Mouse (Mus musculus) heart, embryonic 14.5 days (tissue): ENCODE results near the gene Iqce. TPM values are rescaled to one million over a fixed set of nuclear protein-coding genes. Genes with fewer than 3 reads are reported as not detected.

Source experiments
- ATAC-seq: fragments of 200-750 bp; cut with Nextera tagmentation; 2 replicates; pipeline ENCODE4 v1.8.0; 2017; ENCODE audit warnings: low read depth, moderate TSS enrichment; ENCODE audit not compliant: insufficient number of reproducible peaks, insufficient read depth, low FRiP score
- H3K27ac ChIP-seq, 2 experiments: fragments of 200-500 bp in 1 of 2; fragments of 300-500 bp in 1 of 2; sonication (generic) in 1 of 2; replicated peaks in 1 of 2; 2 replicates each; pipeline ENCODE4 v1.5.1; 2012 to 2014; ENCODE audit warnings: low read depth in 2 of 2, low read length in 2 of 2, control low read depth in 1 of 2, mild to moderate bottlenecking in 1 of 2, mixed read lengths in 1 of 2; ENCODE audit not compliant: control insufficient read depth in 1 of 2, insufficient read depth in 1 of 2
- H3K27me3 ChIP-seq: fragments of 300-500 bp; sonication (generic); 2 replicates; pipeline ENCODE4 v1.6.1; 2014; ENCODE audit warnings: mild to moderate bottlenecking, low read length, control low read depth; ENCODE audit not compliant: control insufficient read depth, insufficient read depth
- H3K36me3 ChIP-seq: fragments of 300-500 bp; sonication (generic); 2 replicates; pipeline ENCODE4 v1.6.1; 2014; ENCODE audit warnings: mild to moderate bottlenecking, control low read depth, low read length, mixed read lengths; ENCODE audit not compliant: control insufficient read depth, insufficient read depth
- H3K4me1 ChIP-seq, 2 experiments: fragments of 200-500 bp in 1 of 2; fragments of 300-500 bp in 1 of 2; sonication (generic) in 1 of 2; 2 replicates each; pipeline ENCODE4 v1.6.1; 2012 to 2014; ENCODE audit warnings: low read length in 2 of 2, control low read depth in 1 of 2, mixed read lengths in 1 of 2; ENCODE audit not compliant: control insufficient read depth in 2 of 2, insufficient read depth in 2 of 2
- H3K4me2 ChIP-seq: fragments of 300-500 bp; sonication (generic); 2 replicates; pipeline ENCODE4 v1.6.1; 2014; ENCODE audit warnings: mild to moderate bottlenecking, low read length
- H3K4me3 ChIP-seq, 2 experiments: fragments of 200-500 bp in 1 of 2; fragments of 300-500 bp in 1 of 2; sonication (generic) in 1 of 2; 2 replicates each; pipeline ENCODE4 v1.5.1; 2012 to 2014; ENCODE audit warnings: low read length in 2 of 2, mild to moderate bottlenecking in 2 of 2, control low read depth in 1 of 2, low read depth in 1 of 2, moderate library complexity in 1 of 2; ENCODE audit not compliant: control insufficient read depth in 1 of 2, insufficient read depth in 1 of 2
- H3K9ac ChIP-seq: fragments of 300-500 bp; sonication (generic); 2 replicates; pipeline ENCODE4 v1.6.1; 2014; ENCODE audit warnings: mild to moderate bottlenecking, low read length
- H3K9me3 ChIP-seq: fragments of 300-500 bp; sonication (generic); 2 replicates; pipeline ENCODE4 v1.6.1; 2016; ENCODE audit warnings: low read length, control low read depth; ENCODE audit not compliant: control insufficient read depth
- WGBS: fragments of 180-500 bp; shearing (Covaris S2); extraction: QIAGEN DNeasy Blood & Tissue Kit; methylation state at CpG from one replicate; pipeline ENCODE4 v1.1.7; 2014; 5-methylcytosine and 5-hydroxymethylcytosine counted together
- polyA plus RNA-seq: library from polyadenylated mRNA; unstranded; fragments of >200 nt; fragmentation: Nextera tagmentation; extraction: Ambion mirVana; gene quantifications from 2 replicates; pipeline ENCODE4 v1.2.1, GENCODE M21; 2014

Gene Iqce
- polyA plus RNA-seq, 1 experiment from 2014 or later = 8.0 TPM

DNA sequence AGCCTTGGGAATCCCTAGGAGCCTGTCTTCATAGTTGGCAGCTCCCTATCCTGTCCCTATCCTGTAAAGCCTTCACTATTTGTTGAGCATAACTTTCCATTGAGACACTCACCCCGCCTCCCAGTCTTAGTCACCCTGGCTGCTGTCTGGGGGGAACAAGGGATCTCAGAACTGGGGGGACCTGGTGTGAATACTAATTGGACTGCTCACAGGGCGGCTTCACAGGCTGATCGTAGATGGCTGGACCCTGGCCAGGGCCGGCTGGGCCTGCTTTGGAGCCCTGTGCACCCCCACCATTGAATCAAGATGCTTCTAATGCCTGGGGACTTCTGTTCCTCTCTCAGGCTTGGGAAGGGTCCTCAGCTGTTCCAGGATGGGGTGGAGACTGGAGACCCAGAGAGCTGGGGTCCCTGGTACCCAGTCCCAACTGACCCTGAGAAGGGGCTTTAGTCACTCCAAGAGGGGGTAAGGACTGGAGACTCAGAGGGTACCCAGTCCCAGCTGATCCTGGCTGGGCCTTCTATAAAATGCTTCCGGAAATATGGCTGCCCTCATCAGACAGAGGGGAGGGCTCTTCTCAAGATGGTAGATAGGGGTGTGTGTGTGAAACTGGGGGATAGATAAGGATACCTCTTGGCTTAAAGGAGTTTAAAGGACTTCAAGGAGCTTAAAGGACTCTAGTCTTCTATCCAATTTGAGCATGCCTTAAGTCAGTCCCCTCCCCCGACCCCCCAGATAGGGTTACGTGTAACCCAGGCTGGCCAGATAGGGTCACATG, 24.1 kb upstream of the Iqce start:
- 75% methylated on average over 7 of the region's 7 CpGs for WGBS
- Histone ChIP-seq H3K27me3 (0 out of 2 replicates have a peak, but pooled peaks cover 7% of the 10 kb centered on the region), H3K9ac (no peak overlapping the region), H3K9me3 (no peaks in the 10 kb centered on the region), H3K36me3 (no peaks in the 10 kb centered on the region), H3K4me1 (no peaks in the 10 kb centered on the region), H3K27ac (no peak overlapping the region), H3K4me3 (no peak overlapping the region), H3K4me2 (no peak overlapping the region)
- no peak for ATAC-seq

- Histone ChIP-seq H3K4me1 (no peaks in the 10 kb centered on the region), H3K9me3 (peaks cover 4% of the 10 kb centered on the region; the same call in 1 of the 2 replicates), H3K4me2 (no peak within 1 kb of the TSS), H3K27ac (no peak within 1 kb of the TSS), H3K4me3 (no peak within 1 kb of the TSS), H3K27me3 (0 out of 2 replicates have a peak, but pooled peaks cover 7% of the 10 kb centered on the region), H3K36me3 (peaks cover 14% of the 10 kb centered on the region), H3K9ac (no peak within 1 kb of the TSS)
- no peak for ATAC-seq
- 72% methylated on average over 13 of the region's 13 CpGs for WGBS
Observed at GRCm38 (mm10) chr5:140723822-140724221, 21.6 kb upstream of the Iqce start, which contains the start of gene Amz1. TSS of gene Amz1 (plus strand) at chr5:140724127.

DNA sequence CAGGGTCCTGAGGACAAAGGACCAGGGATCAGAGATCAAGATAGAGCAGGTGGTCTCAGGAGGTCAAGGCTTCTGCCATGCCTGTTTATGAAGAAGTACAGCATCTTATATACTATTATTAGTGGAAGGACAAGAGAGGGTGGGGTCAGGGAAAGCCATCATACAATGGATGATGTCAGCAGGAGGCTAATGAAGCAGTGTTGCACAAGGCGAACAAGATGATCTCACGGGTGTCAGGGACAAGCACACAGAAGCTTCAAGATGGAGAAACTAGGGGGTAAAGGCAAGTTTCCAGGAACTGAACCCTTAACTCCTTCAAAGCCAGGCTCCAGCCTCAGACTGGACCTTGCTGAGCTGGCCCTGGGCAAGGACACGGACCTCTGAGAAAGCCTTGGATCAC, 19.9 kb upstream of the Iqce start:
- Histone ChIP-seq H3K27me3 (0 out of 2 replicates have a peak, but pooled peaks cover 7% of the 10 kb centered on the region), H3K36me3 (peaks cover 31% of the 10 kb centered on the region), H3K9ac (no peak overlapping the region), H3K4me2 (no peak overlapping the region), H3K4me3 (no peak overlapping the region), H3K27ac (no peak overlapping the region), H3K4me1 (no peaks in the 10 kb centered on the region), H3K9me3 (peaks cover 4% of the 10 kb centered on the region; the same call in 1 of the 2 replicates)
- no peak for ATAC-seq
- WGBS = 67% methylated on average over 3 of the region's 3 CpGs

DNA sequence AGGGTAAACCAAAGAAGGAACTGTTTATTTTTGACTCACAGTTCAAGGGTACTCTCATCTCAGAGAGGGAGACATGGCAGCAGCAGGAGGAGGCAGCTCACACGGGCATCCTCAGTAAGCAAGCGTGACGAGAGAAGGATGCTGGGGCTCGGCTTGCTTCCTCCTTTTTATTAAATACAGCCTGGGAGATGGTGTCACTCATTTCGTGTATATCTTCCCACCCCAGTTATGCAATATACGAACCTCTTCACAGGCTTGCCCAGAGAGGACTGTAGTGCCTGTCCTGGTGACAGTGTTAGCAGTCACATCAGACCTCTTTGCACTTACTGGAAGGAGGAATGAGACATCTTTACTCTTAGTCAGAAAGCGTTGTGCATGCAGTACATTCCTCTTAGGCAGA, 18.6 kb upstream of the Iqce start:
- H3K36me3 ChIP-seq = peaks cover 44% of the 10 kb centered on the region
- H3K9me3 ChIP-seq = peaks cover 4% of the 10 kb centered on the region; the same call in 1 of the 2 replicates
- H3K4me1 ChIP-seq = no peaks in the 10 kb centered on the region
- 0 out of 2 replicates have a peak, but pooled peaks cover 7% of the 10 kb centered on the region for H3K27me3 ChIP-seq
- ATAC-seq = no peak
- 74% methylated on average over 7 of the region's 7 CpGs for WGBS
- no peak overlapping the region for H3K4me2 ChIP-seq
- H3K9ac ChIP-seq = no peak overlapping the region
- H3K27ac ChIP-seq = no peak overlapping the region
- H3K4me3 ChIP-seq = no peak overlapping the region

DNA sequence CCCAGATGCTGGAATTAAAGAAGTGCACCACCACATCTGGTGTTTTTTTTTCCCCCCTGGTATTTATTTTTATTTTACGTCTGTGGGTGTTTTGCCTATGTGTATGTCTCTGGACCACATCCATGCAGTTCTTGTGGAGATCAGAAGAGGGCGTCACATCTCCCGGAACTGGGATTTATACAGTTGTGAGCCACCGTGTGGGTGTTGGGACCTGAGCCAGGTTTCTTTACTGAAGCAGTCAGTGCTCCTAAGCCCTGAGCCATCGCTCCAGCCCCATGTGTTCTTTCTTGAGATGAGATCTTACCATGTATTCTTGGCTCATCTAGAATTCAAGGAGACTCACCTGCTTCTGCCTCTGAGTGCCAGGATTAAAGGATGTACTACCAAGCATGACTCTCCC, 8.9 kb upstream of the Iqce start:
- peaks cover 84% of the 10 kb centered on the region for H3K36me3 ChIP-seq
- no peak for ATAC-seq
- 74% methylated on average over 5 of the region's 5 CpGs for WGBS

GRCm38 (mm10) chr5:140710315-140710714, 8.1 kb upstream of the Iqce start:
- Histone ChIP-seq H3K4me2 (no peak overlapping the region), H3K27me3 (no peaks in the 10 kb centered on the region), H3K36me3 (peaks cover 76% of the 10 kb centered on the region), H3K4me1 (peaks cover 0 to 8% of the 10 kb centered on the region in 2 experiments; a peak in 2 of 4 replicates), H3K4me3 (no peak overlapping the region), H3K9me3 (no peaks in the 10 kb centered on the region), H3K27ac (no peak overlapping the region), H3K9ac (no peak overlapping the region)
- no peak for ATAC-seq
- 87% methylated on average over 6 of the region's 6 CpGs for WGBS

More for the DNA sequence above, 8.9 kb upstream of the Iqce start:
- no peaks in the 10 kb centered on the region for H3K27me3 ChIP-seq
- H3K27ac ChIP-seq = no peak overlapping the region
- H3K4me3 ChIP-seq = no peak overlapping the region
- H3K4me1 ChIP-seq = peaks cover 0 to under 1% of the 10 kb centered on the region in 2 experiments; a peak in 2 of 4 replicates
- H3K9me3 ChIP-seq = no peaks in the 10 kb centered on the region
- H3K4me2 ChIP-seq = no peak overlapping the region
- no peak overlapping the region for H3K9ac ChIP-seq

DNA sequence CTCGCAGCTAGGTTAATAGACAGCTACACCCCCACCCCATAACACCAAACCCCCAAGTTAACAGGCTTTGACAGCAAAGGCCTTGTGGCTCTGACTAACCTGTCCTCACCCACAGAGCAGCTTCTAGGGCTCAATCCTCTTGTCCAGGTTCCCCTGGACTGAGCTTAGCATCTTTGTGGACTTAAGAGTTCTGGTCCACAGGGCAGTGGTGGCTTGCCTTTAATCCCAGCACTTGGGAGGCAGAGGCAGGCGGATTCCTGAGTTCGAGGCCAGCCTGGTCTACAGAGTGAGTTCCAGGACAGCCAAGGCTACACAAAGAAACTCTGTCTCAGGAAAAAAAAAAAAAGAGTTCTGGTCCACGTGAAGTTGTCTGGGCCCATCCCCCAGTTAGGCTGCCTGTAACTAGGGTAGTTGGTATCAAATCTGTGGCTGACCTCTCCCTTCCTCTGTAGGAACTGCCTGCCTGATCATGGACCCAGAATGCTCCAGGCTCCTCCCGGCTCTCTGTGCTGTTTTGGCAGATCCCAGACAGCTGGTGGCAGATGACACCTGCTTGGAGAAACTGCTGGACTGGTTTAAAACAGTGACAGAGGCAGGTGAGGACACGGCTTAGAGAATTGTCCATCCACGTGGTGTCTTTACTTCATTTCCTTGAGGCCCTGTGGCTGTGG, 3.5 kb upstream of the Iqce start:
- peaks cover 12 to 29% of the 10 kb centered on the region in 2 experiments for H3K4me1 ChIP-seq
- H3K27me3 ChIP-seq = no peaks in the 10 kb centered on the region
- H3K27ac ChIP-seq = peak overlapping the region; percentile 78 to 81
- H3K4me3 ChIP-seq = peak overlapping the region; percentile 65 to 69
- no peak for ATAC-seq
- H3K9me3 ChIP-seq = no peaks in the 10 kb centered on the region
- H3K4me2 ChIP-seq = peak overlapping the region; percentile 89
- H3K36me3 ChIP-seq = peaks cover 30% of the 10 kb centered on the region
- peak overlapping the region; percentile 90 for H3K9ac ChIP-seq
- WGBS = 50% methylated on average over 7 of the region's 7 CpGs
